Comparison of ENCODE assay signal across 8 mouse cellular contexts in the genomic region with DNA sequence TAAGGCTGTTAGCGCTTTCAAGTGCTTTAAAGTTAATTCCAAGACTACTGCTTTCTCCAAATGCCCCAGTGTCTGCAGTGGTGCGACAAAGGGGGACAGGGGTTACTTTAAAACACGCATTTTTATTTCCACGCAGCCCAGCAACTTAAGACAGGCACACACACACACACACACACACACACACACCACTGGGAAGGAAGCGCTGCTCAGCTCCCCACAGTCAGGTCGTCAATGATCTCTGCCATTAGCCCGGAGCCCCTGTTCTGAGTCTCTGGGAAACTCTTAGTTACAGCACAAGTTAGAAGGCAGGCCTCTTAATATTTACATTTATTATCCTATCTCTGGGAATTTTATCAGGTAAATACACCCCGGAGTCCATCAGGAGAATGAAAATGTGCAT. TPM values are rescaled to one million over a fixed set of nuclear protein-coding genes. Genes with fewer than 3 reads are reported as not detected.
DNase-seq lines count a peak whose midpoint lies in the region; ATAC-seq and TF ChIP-seq lines count a peak whose summit lies in the region.

No protein-coding gene starts in this region.

- H3K4me1 ChIP-seq in kidney, adult 2 months (ENCODE audit: control insufficient read depth, insufficient read depth, low read length), result no peaks in the 10 kb centered on the region
- peaks cover 49% of the 10 kb centered on the region for H3K4me1 ChIP-seq in hindbrain, embryonic 10.5 days (replicated peaks)
- H3K4me1 ChIP-seq in midbrain, embryonic 13.5 days (replicated peaks), result peaks cover 47% of the 10 kb centered on the region

- H3K9ac ChIP-seq in midbrain, embryonic 13.5 days (replicated peaks), result no peak overlapping the region

- H3K27ac ChIP-seq in kidney, adult 2 months (ENCODE audit: insufficient read depth, low read depth, low read length), result no peak overlapping the region
- 0 out of 2 replicates have a peak overlapping the region, but pooled peaks have one; percentile 83 for H3K27ac ChIP-seq in hindbrain, embryonic 10.5 days
- peak overlapping the region; percentile 58 for H3K27ac ChIP-seq in midbrain, embryonic 13.5 days

- WGBS in kidney, adult 2 months, result 8% methylated on average over 8 of the region's 8 CpGs
- WGBS in hindbrain, embryonic 10.5 days, result 1% methylated on average over 8 of the region's 8 CpGs
- 1% methylated on average over 8 of the region's 8 CpGs for WGBS in midbrain, embryonic 13.5 days

- no peak for TF ChIP-seq POLR2A in kidney, adult 2 months (IDR thresholded peaks at IDR 0.05; ENCODE audit: low read depth, low read length)

- no peaks in the 10 kb centered on the region for H3K36me3 ChIP-seq in kidney, adult 2 months (ENCODE audit: control insufficient read depth, insufficient read depth, low read length)
- H3K36me3 ChIP-seq in hindbrain, embryonic 10.5 days, result no peaks in the 10 kb centered on the region
- H3K36me3 ChIP-seq in midbrain, embryonic 13.5 days, result no peaks in the 10 kb centered on the region

- ATAC-seq in midbrain, embryonic 13.5 days, result no peak
- ATAC-seq in erythroblast, adult 5-6 weeks (replicated peaks; ENCODE audit: low FRiP score, poor library complexity, severe bottlenecking), result no peak

- no peak for DNase-seq in kidney, adult 2 months
- no peak for DNase-seq in kidney, postnatal 10 days
- peak; percentile 84 for DNase-seq in Muller cell, postnatal 12 days (ENCODE audit: inconsistent ontology term)
- DNase-seq in hindbrain, embryonic 10.5 days (ENCODE audit: low spot score), result no peak
- DNase-seq in spleen, adult 12 weeks (ENCODE audit: low spot score), result no peak
- no peak for DNase-seq in testis, postnatal 10 days (ENCODE audit: low spot score)

- no peaks in the 10 kb centered on the region for H3K27me3 ChIP-seq in kidney, adult 2 months (replicated peaks; ENCODE audit: control insufficient read depth, insufficient read depth, low read length)
- peaks cover 89% of the 10 kb centered on the region for H3K27me3 ChIP-seq in hindbrain, embryonic 10.5 days (ENCODE audit: insufficient read depth, poor library complexity, severe bottlenecking)
- H3K27me3 ChIP-seq in midbrain, embryonic 13.5 days, result peaks cover 81% of the 10 kb centered on the region

- H3K4me2 ChIP-seq in midbrain, embryonic 13.5 days (replicated peaks), result peak overlapping the region; percentile 99

- no peak for TF ChIP-seq CTCF in kidney, adult 2 months (conservative IDR thresholded peaks at IDR 0.05; ENCODE audit: insufficient read depth, insufficient read length, low read depth, low read length)

- H3K9me3 ChIP-seq in hindbrain, embryonic 10.5 days, result no peaks in the 10 kb centered on the region
- no peaks in the 10 kb centered on the region for H3K9me3 ChIP-seq in midbrain, embryonic 13.5 days

- peak overlapping the region; percentile 80 for H3K4me3 ChIP-seq in kidney, adult 2 months (ENCODE audit: insufficient read depth, low read depth, low read length)
- peak overlapping the region; percentile 70 for H3K4me3 ChIP-seq in hindbrain, embryonic 10.5 days
- H3K4me3 ChIP-seq in midbrain, embryonic 13.5 days (replicated peaks), result peak overlapping the region; percentile 64

RNA-seq across cellular contexts. Expression of a gene that starts 1.2 kb away (rescaled TPM):
- polyA plus RNA-seq in kidney, adult 2 months (2012; rRNA removed), result 1.8 TPM in 2 replicates
- 1.2 TPM in 2 replicates for polyA plus RNA-seq in hindbrain, embryonic 10.5 days (2016; fragmentation: Nextera tagmentation; extraction: Ambion mirVana)
- 3.9 TPM in 2 replicates for polyA plus RNA-seq in midbrain, embryonic 13.5 days (2015; fragmentation: Nextera tagmentation; extraction: Ambion mirVana)
- not detected in 2 replicates for total RNA-seq in erythroblast, adult 5-6 weeks (2015; ENCODE audit: low replicate concordance)
- 7.2 TPM in 1 of 2 replicates, not detected in the other for total RNA-seq in erythroblast, adult 5-6 weeks (2017; ENCODE audit: low replicate concordance)
